16 mouse cellular contexts compared by ENCODE assay signal in the genomic region with DNA sequence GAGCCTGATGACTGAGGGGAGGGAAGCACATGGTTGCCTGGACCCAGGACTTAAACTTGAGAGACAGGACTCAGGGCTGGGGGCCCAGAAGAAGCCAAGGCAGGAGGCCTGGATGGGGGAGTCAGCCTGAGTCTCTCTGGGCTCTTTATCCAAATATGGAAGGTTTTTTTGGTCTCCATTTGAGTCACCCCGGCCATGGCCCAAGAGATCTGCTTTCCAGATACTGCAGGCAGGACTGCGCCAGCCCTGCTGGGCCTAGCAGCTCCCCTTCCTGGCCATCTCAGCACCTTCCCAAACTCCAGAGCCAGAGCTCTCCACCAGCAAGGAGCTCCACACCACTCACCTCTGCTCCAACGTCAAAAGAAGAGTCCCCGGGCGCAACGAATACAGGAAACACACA. TPM values are rescaled to one million over a fixed set of nuclear protein-coding genes. Genes with fewer than 3 reads are reported as not detected.
DNase-seq lines count a peak whose midpoint lies in the region; ATAC-seq lines count a peak whose summit lies in the region.
"Had no signal": no experiment of that assay in that cellular context is flagged by ENCODE, and none has a peak within 500 bp of the region (broad histone marks: within the 10 kb centered on the region; RNA-seq: fewer than 3 reads in every experiment).

No protein-coding gene starts in this region.

- 52% methylated on average over 6 of the region's 6 CpGs for WGBS in heart, embryonic 10.5 days
- 64% methylated on average over 6 of the region's 6 CpGs for WGBS in kidney, embryonic 15.5 days
- 69% methylated on average over 6 of the region's 6 CpGs for WGBS in limb, embryonic 15.5 days

- H3K9me3 ChIP-seq in heart, embryonic 10.5 days = no peaks in the 10 kb centered on the region
- H3K9me3 ChIP-seq in kidney, embryonic 15.5 days (replicated peaks) = no peaks in the 10 kb centered on the region
- no peaks in the 10 kb centered on the region for H3K9me3 ChIP-seq in limb, embryonic 15.5 days
- H3K9me3 ChIP-seq: limb, embryonic 12.5 days had no signal

- no peak overlapping the region for H3K9ac ChIP-seq in kidney, embryonic 15.5 days
- H3K9ac ChIP-seq in limb, embryonic 15.5 days = no peak overlapping the region
- H3K9ac ChIP-seq: limb, embryonic 12.5 days; liver, postnatal 0 days had no signal

- DNase-seq in heart, embryonic 10.5 days (ENCODE audit: low spot score) = no peak
- no peak for DNase-seq in heart, postnatal 14 days
- DNase-seq in kidney, postnatal 4 days = no peak
- DNase-seq in MN1 (ENCODE audit: low spot score) = peak; percentile 19
- no peak for DNase-seq in cerebellum, adult 9-11 months
- DNase-seq in left cerebral cortex, postnatal 14 days (ENCODE audit: low spot score in 2 of 2) = no peak
- DNase-seq: cerebellum, adult 8-10 months; kidney, postnatal 25 days; liver, postnatal 0 days; thymus, postnatal 14 days had no signal

- ATAC-seq in kidney, embryonic 15.5 days (replicated peaks; ENCODE audit: low FRiP score) = no peak
- no peak for ATAC-seq in limb, embryonic 15.5 days (ENCODE audit: insufficient number of reproducible peaks, low FRiP score, low TSS enrichment, low read depth)
- ATAC-seq: CD4-positive, CD25-positive, alpha-beta regulatory T cell, adult 4 months; hindbrain, embryonic 16.5 days; liver, postnatal 0 days had no signal

- no peaks in the 10 kb centered on the region for H3K27me3 ChIP-seq in heart, embryonic 10.5 days (ENCODE audit: insufficient read depth, poor library complexity, severe bottlenecking)
- H3K27me3 ChIP-seq in kidney, embryonic 15.5 days = no peaks in the 10 kb centered on the region
- no peaks in the 10 kb centered on the region for H3K27me3 ChIP-seq in limb, embryonic 15.5 days
- H3K27me3 ChIP-seq: limb, embryonic 12.5 days had no signal

- peaks cover 24% of the 10 kb centered on the region for H3K36me3 ChIP-seq in heart, embryonic 10.5 days
- H3K36me3 ChIP-seq in kidney, embryonic 15.5 days = peaks cover 41% of the 10 kb centered on the region
- H3K36me3 ChIP-seq in limb, embryonic 15.5 days = peaks cover 33% of the 10 kb centered on the region

- peak overlapping the region; percentile 85 for H3K27ac ChIP-seq in heart, embryonic 10.5 days
- H3K27ac ChIP-seq in kidney, embryonic 15.5 days = peak overlapping the region; percentile 93; the same call in 1 of the 2 replicates
- peak overlapping the region; percentile 38 for H3K27ac ChIP-seq in limb, embryonic 15.5 days
- H3K27ac ChIP-seq: limb, embryonic 12.5 days had no signal

- H3K4me2 ChIP-seq in kidney, embryonic 15.5 days = no peak overlapping the region
- no peak overlapping the region for H3K4me2 ChIP-seq in limb, embryonic 15.5 days
- H3K4me2 ChIP-seq: limb, embryonic 12.5 days had no signal

- intact Hi-C loops in heart, postnatal 14 days (cut with DNase I) = no loop called here
- intact Hi-C loops in left cerebral cortex, postnatal 14 days (cut with DNase I) = loop anchor here (10.0 kb wide), 1 partner anchor 458 kb away; no protein-coding TSS in a partner anchor

- no peak overlapping the region for H3K4me3 ChIP-seq in heart, embryonic 10.5 days
- H3K4me3 ChIP-seq in kidney, embryonic 15.5 days (replicated peaks) = no peak overlapping the region
- no peak overlapping the region for H3K4me3 ChIP-seq in limb, embryonic 15.5 days
- H3K4me3 ChIP-seq: erythroblast, embryonic 14.5 days; limb, embryonic 12.5 days had no signal

- peaks cover 100% of the 10 kb centered on the region for H3K4me1 ChIP-seq in heart, embryonic 10.5 days
- H3K4me1 ChIP-seq in kidney, embryonic 15.5 days = peaks cover 97% of the 10 kb centered on the region
- H3K4me1 ChIP-seq in limb, embryonic 15.5 days = peaks cover 90% of the 10 kb centered on the region

RNA-seq across cellular contexts. Expression of a gene that starts 15.4 kb away (rescaled TPM):
- 7.9 and 10.1 TPM in 2 replicates for polyA plus RNA-seq in heart, embryonic 10.5 days (2016; fragmentation: Nextera tagmentation; extraction: Ambion mirVana)
- total RNA-seq in heart, postnatal 14 days (2021) = 10 to 100 TPM; 30.3 to 31.6 TPM
- 9.1 and 12.2 TPM in 2 replicates for polyA plus RNA-seq in kidney, embryonic 15.5 days (2015; fragmentation: Nextera tagmentation; extraction: Ambion mirVana)
- polyA plus RNA-seq in limb, embryonic 15.5 days (2015; fragmentation: Nextera tagmentation; extraction: Ambion mirVana) = 8.0 and 8.5 TPM in 2 replicates
- total RNA-seq in left cerebral cortex, postnatal 14 days (2021) = 10 to 100 TPM; 81.3 to 91.6 TPM
- polyA plus RNA-seq: CD4-positive, CD25-positive, alpha-beta regulatory T cell, adult 4 months had no signal

RNA-seq across cellular contexts. Expression of a gene that starts 53.3 kb away (rescaled TPM):
- polyA plus RNA-seq in heart, embryonic 10.5 days (2016; fragmentation: Nextera tagmentation; extraction: Ambion mirVana) = 4.4 and 5.3 TPM in 2 replicates
- total RNA-seq in heart, postnatal 14 days (2021) = 1 to 10 TPM; 2.4 to 3.3 TPM
- 3.8 and 4.9 TPM in 2 replicates for polyA plus RNA-seq in kidney, embryonic 15.5 days (2015; fragmentation: Nextera tagmentation; extraction: Ambion mirVana)
- 4.4 and 6.2 TPM in 2 replicates for polyA plus RNA-seq in limb, embryonic 15.5 days (2015; fragmentation: Nextera tagmentation; extraction: Ambion mirVana)
- total RNA-seq in left cerebral cortex, postnatal 14 days (2021) = 10 to 100 TPM in 1 of 2 experiments, 1 to 10 TPM in 1; 9.7 to 10.6 TPM

RNA-seq across cellular contexts. Expression of a gene that starts 57.9 kb away (rescaled TPM):
- polyA plus RNA-seq in heart, embryonic 10.5 days (2016; fragmentation: Nextera tagmentation; extraction: Ambion mirVana) = 0.97 and 1.2 TPM in 2 replicates
- total RNA-seq in heart, postnatal 14 days (2021) = 1 to 10 TPM; 4.1 to 4.5 TPM
- polyA plus RNA-seq in kidney, embryonic 15.5 days (2015; fragmentation: Nextera tagmentation; extraction: Ambion mirVana) = 5.2 TPM in 2 replicates
- 6.0 and 7.9 TPM in 2 replicates for polyA plus RNA-seq in limb, embryonic 15.5 days (2015; fragmentation: Nextera tagmentation; extraction: Ambion mirVana)
- total RNA-seq in left cerebral cortex, postnatal 14 days (2021) = 1 to 10 TPM; 4.2 to 4.3 TPM
- polyA plus RNA-seq: CD4-positive, CD25-positive, alpha-beta regulatory T cell, adult 4 months had no signal

Comparison
In these comparisons a context has a peak if more than half of its experiments do, and no peak if none do; other contexts are left out.
1. H3K27ac ChIP-seq: peak in every context shown above with its lines; median percentile 93 in kidney, embryonic 15.5 days; 85 in heart, embryonic 10.5 days; 38 in limb, embryonic 15.5 days.